Comparison of ENCODE assay signal across 10 mouse cellular contexts in the genomic region with DNA sequence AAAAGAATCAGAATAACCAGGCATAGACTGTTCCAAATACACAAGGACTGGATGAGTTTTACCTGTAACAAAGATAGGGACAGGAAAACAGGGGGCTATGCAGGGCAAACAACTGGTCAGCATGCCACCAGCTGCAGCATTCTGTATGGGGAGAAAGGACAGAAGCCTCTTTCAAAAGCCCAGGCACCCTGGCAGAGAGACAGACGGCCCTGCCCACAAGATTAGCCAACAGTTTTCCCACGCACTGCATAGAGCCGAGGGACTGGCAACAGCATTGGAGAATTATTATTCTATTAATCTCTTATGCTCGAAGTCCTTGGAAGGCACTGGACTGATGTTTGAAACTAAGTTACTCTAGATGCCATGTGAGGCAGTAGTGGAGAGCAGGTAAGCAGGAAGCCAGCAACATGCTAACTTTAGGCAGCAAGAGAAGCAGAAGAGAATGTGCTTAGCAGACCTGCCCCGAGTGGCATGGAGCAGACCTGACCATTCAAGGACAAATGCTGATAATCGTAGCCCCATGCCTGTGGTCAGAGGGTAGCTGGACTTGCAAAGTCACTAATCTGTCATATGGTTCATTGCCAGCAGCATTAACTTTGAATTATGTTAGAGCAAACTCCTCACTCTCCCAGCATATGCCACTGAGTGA.
DNase-seq lines count a peak whose midpoint lies in the region; ATAC-seq and TF ChIP-seq lines count a peak whose summit lies in the region.
"Had no signal": no experiment of that assay in that cellular context is flagged by ENCODE, and none has a peak within 500 bp of the region (broad histone marks: within the 10 kb centered on the region; RNA-seq: fewer than 3 reads in every experiment).

No protein-coding gene starts in this region.

- 43% methylated on average over 6 of the region's 6 CpGs for WGBS in forebrain, postnatal 0 days
- 34% methylated on average over 6 of the region's 6 CpGs for WGBS in midbrain, embryonic 14.5 days

- no peak overlapping the region for H3K4me3 ChIP-seq in forebrain, postnatal 0 days (ENCODE audit: low read depth, low read length)
- H3K4me3 ChIP-seq in midbrain, embryonic 14.5 days (replicated peaks; ENCODE audit: low read depth, low read length) = no peak overlapping the region

- no peak overlapping the region for H3K9ac ChIP-seq in forebrain, postnatal 0 days
- no peak overlapping the region for H3K9ac ChIP-seq in midbrain, embryonic 14.5 days (replicated peaks; ENCODE audit: low read length)
- H3K9ac ChIP-seq: liver, embryonic 14.5 days had no signal

- peak; percentile 46 for DNase-seq in adrenal gland, adult 2 months
- DNase-seq in adrenal gland, adult 18-20 months (ENCODE audit: low spot score in 2 of 2) = no peak
- peak; percentile 7 for DNase-seq in left cerebral cortex, adult 11 months (ENCODE audit: low spot score)
- DNase-seq in left cerebral cortex, postnatal 14 days (ENCODE audit: low spot score in 2 of 2) = no peak
- no peak for DNase-seq in forebrain, postnatal 0 days
- DNase-seq in midbrain, embryonic 14.5 days = peak; percentile 26
- no peak for DNase-seq in gastrocnemius, adult 8-10 months (ENCODE audit: low spot score in 2 of 2)
- DNase-seq: embryo, embryonic 11 days had no signal

- no peaks in the 10 kb centered on the region for H3K27me3 ChIP-seq in forebrain, postnatal 0 days (ENCODE audit: insufficient read depth, low read length)
- no peaks in the 10 kb centered on the region for H3K27me3 ChIP-seq in midbrain, embryonic 14.5 days (ENCODE audit: control insufficient read depth, insufficient read depth, low read length)

- no peak overlapping the region for H3K27ac ChIP-seq in forebrain, postnatal 0 days (ENCODE audit: low read depth, low read length)
- H3K27ac ChIP-seq in midbrain, embryonic 14.5 days (replicated peaks; ENCODE audit: low read depth, low read length) = no peak overlapping the region
- H3K27ac ChIP-seq: liver, embryonic 14.5 days had no signal

- no peak overlapping the region for H3K4me2 ChIP-seq in forebrain, postnatal 0 days (ENCODE audit: low read depth)
- no peak overlapping the region for H3K4me2 ChIP-seq in midbrain, embryonic 14.5 days (ENCODE audit: low read length)

- TF ChIP-seq CTCF in forebrain, postnatal 0 days (IDR thresholded peaks at IDR 0.05; ENCODE audit: low read depth) = no peak

- peak; percentile 47 for ATAC-seq in forebrain, postnatal 0 days
- ATAC-seq in midbrain, embryonic 14.5 days (ENCODE audit: low FRiP score, low TSS enrichment) = no peak
- no peak for ATAC-seq in monocyte, adult 5-6 weeks (replicated peaks; ENCODE audit: insufficient number of reproducible peaks, low FRiP score, low TSS enrichment, poor library complexity, severe bottlenecking)

- intact Hi-C loops in left cerebral cortex, postnatal 14 days (cut with DNase I) = no loop called here

- no peaks in the 10 kb centered on the region for H3K36me3 ChIP-seq in forebrain, postnatal 0 days (ENCODE audit: insufficient read depth)
- no peaks in the 10 kb centered on the region for H3K36me3 ChIP-seq in midbrain, embryonic 14.5 days (ENCODE audit: control insufficient read depth, insufficient read depth, low read length)

- no peaks in the 10 kb centered on the region for H3K9me3 ChIP-seq in forebrain, postnatal 0 days (ENCODE audit: low read length)
- H3K9me3 ChIP-seq in midbrain, embryonic 14.5 days (ENCODE audit: control insufficient read depth, low read length) = no peaks in the 10 kb centered on the region

- H3K4me1 ChIP-seq in forebrain, postnatal 0 days (ENCODE audit: insufficient read depth) = no peaks in the 10 kb centered on the region
- H3K4me1 ChIP-seq in midbrain, embryonic 14.5 days (ENCODE audit: control insufficient read depth, insufficient read depth, low read length) = 0 out of 2 replicates have a peak, but pooled peaks cover 5% of the 10 kb centered on the region

Comparison
In these comparisons a context has a peak if more than half of its experiments do, and no peak if none do; other contexts are left out.
1. DNase-seq: peak in adrenal gland, adult 2 months (single experiment), left cerebral cortex, adult 11 months (single experiment) and midbrain, embryonic 14.5 days (single experiment); none in adrenal gland, adult 18-20 months (0 of 2), left cerebral cortex, postnatal 14 days (0 of 2), forebrain, postnatal 0 days (single experiment) and gastrocnemius, adult 8-10 months (0 of 2).